Mouse (Mus musculus) right cerebral cortex, postnatal 25 days (tissue): ENCODE data around the gene Gtf2h4.
A peak's percentile ranks its signal among the peaks of the same experiment; 100 is the strongest.

Experiments used
- DNase-seq: peaks from one replicate; pipeline ENCODE4 v3.0.0; 2022

Gene Gtf2h4

GRCm38 (mm10) chr17:35696691-35697090 lies 23.2 kb upstream of the Gtf2h4 start:
- DNase-seq, result no peak

GRCm38 (mm10) chr17:35695289-35695688 lies 21.8 kb upstream of the Gtf2h4 start:
- no peak for DNase-seq

- no peak for DNase-seq
These were observed 20.4 kb upstream of the Gtf2h4 start for GRCm38 (mm10) chr17:35693906-35694305.

- DNase-seq, result no peak
These were observed 18.8 kb upstream of the Gtf2h4 start for GRCm38 (mm10) chr17:35692368-35692767.

- DNase-seq, result no peak
These were observed 18.3 kb upstream of the Gtf2h4 start for GRCm38 (mm10) chr17:35691811-35692210.

GRCm38 (mm10) chr17:35689936-35690645 lies 16.6 kb upstream of the Gtf2h4 start:
- no peak for DNase-seq

GRCm38 (mm10) chr17:35688347-35689175 lies 15.0 kb upstream of the Gtf2h4 start:
- no peak for DNase-seq

GRCm38 (mm10) chr17:35685061-35685460 lies 11.5 kb upstream of the Gtf2h4 start:
- no peak for DNase-seq

- no peak for DNase-seq
These were observed 8.4 kb upstream of the Gtf2h4 start for GRCm38 (mm10) chr17:35681986-35682385.

- DNase-seq, result no peak
These were observed 7.1 kb upstream of the Gtf2h4 start for GRCm38 (mm10) chr17:35680591-35680990.

GRCm38 (mm10) chr17:35672527-35672926 lies 1.0 kb downstream of the Gtf2h4 start:
- DNase-seq, result no peak

- no peak for DNase-seq
These were observed 1.7 kb downstream of the Gtf2h4 start for GRCm38 (mm10) chr17:35671846-35672245.

- DNase-seq, result no peak
These were observed 3.8 kb downstream of the Gtf2h4 start for GRCm38 (mm10) chr17:35669731-35670130.

GRCm38 (mm10) chr17:35667334-35668065 lies 6.0 kb downstream of the Gtf2h4 start, which contains the start of gene Vars2:
Gene Vars2 (minus strand): TSS chr17:35667592.
- peak; percentile 96 for DNase-seq

GRCm38 (mm10) chr17:35666851-35667256 lies 6.7 kb downstream of the Gtf2h4 start:
- peak; percentile 20 for DNase-seq

- peak; percentile 28 for DNase-seq
These were observed 7.5 kb downstream of the Gtf2h4 start for GRCm38 (mm10) chr17:35665957-35666515.

GRCm38 (mm10) chr17:35653086-35653485 lies 20.5 kb downstream of the Gtf2h4 start:
- DNase-seq, result no peak

GRCm38 (mm10) chr17:35649429-35649828 lies 24.1 kb downstream of the Gtf2h4 start:
- no peak for DNase-seq

- DNase-seq, result no peak
These were observed 29.8 kb downstream of the Gtf2h4 start, which contains the start of gene Mucl3 for GRCm38 (mm10) chr17:35643609-35644236. Gene Mucl3 (minus strand): TSS chr17:35643695.

GRCm38 (mm10) chr17:35639352-35639751 lies 34.2 kb downstream of the Gtf2h4 start:
- DNase-seq, result no peak

GRCm38 (mm10) chr17:35638475-35639190 lies 34.9 kb downstream of the Gtf2h4 start:
- DNase-seq, result no peak

- no peak for DNase-seq
These were observed 37.2 kb downstream of the Gtf2h4 start for GRCm38 (mm10) chr17:35636363-35636762.
